Mouse (Mus musculus): ENCODE measurements at regions not wholly inside any gene's neighbourhood (a gene's known extent, or its start where the extent isn't known, plus 50 kb on each side); places are given as distances from the start of the nearest gene placed in this dataset.

- Histone ChIP-seq H3K9me3 (replicated peaks; ENCODE audit: control insufficient read depth, low read length) (no peaks in the 10 kb centered on the region), H3K4me3 (ENCODE audit: low read depth, low read length) (no peak overlapping the region), H3K9ac (ENCODE audit: low read depth, low read length) (no peak overlapping the region), H3K4me2 (ENCODE audit: low read depth, low read length) (no peak overlapping the region), H3K27ac (ENCODE audit: low read length) (no peak overlapping the region), H3K4me1 (ENCODE audit: control insufficient read depth, low read depth, low read length) (no peaks in the 10 kb centered on the region), H3K27me3 (ENCODE audit: control insufficient read depth, insufficient read depth, low read depth, low read length) (no peaks in the 10 kb centered on the region), H3K36me3 (ENCODE audit: control insufficient read depth, insufficient read depth) (no peaks in the 10 kb centered on the region)
- WGBS (ENCODE audit: insufficient replicate concordance) = 59% methylated on average over 3 of the region's 3 CpGs
- no peak for ATAC-seq (ENCODE audit: low read depth)
These were observed 72.8 kb upstream of the Eepd1 start for GRCm38 (mm10) chr9:25408518-25408917.

- 46% methylated on average over 5 of the region's 5 CpGs for WGBS (ENCODE audit: insufficient replicate concordance)
- H3K9ac ChIP-seq (ENCODE audit: low read depth, low read length) = no peak overlapping the region
- H3K27me3 ChIP-seq (ENCODE audit: control insufficient read depth, insufficient read depth, low read depth, low read length) = no peaks in the 10 kb centered on the region
- H3K4me3 ChIP-seq (ENCODE audit: low read depth, low read length) = no peak overlapping the region
- no peak for ATAC-seq (ENCODE audit: low read depth)
- no peak overlapping the region for H3K4me2 ChIP-seq (ENCODE audit: low read depth, low read length)
- H3K4me1 ChIP-seq (ENCODE audit: control insufficient read depth, low read depth, low read length) = no peaks in the 10 kb centered on the region
- no peaks in the 10 kb centered on the region for H3K36me3 ChIP-seq (ENCODE audit: control insufficient read depth, insufficient read depth)
- H3K27ac ChIP-seq (ENCODE audit: low read length) = no peak overlapping the region
- no peaks in the 10 kb centered on the region for H3K9me3 ChIP-seq (replicated peaks; ENCODE audit: control insufficient read depth, low read length)
These were observed 71.6 kb upstream of the Eepd1 start for GRCm38 (mm10) chr9:25409729-25410128.

- WGBS (ENCODE audit: insufficient replicate concordance) = 54% methylated on average over 3 of the region's 3 CpGs
- H3K27ac ChIP-seq (ENCODE audit: low read length) = no peak overlapping the region
- no peak for ATAC-seq (ENCODE audit: low read depth)
- H3K4me2 ChIP-seq (ENCODE audit: low read depth, low read length) = no peak overlapping the region
- no peaks in the 10 kb centered on the region for H3K9me3 ChIP-seq (replicated peaks; ENCODE audit: control insufficient read depth, low read length)
- no peaks in the 10 kb centered on the region for H3K27me3 ChIP-seq (ENCODE audit: control insufficient read depth, insufficient read depth, low read depth, low read length)
- H3K4me1 ChIP-seq (ENCODE audit: control insufficient read depth, low read depth, low read length) = no peaks in the 10 kb centered on the region
- no peak overlapping the region for H3K4me3 ChIP-seq (ENCODE audit: low read depth, low read length)
- no peak overlapping the region for H3K9ac ChIP-seq (ENCODE audit: low read depth, low read length)
- no peaks in the 10 kb centered on the region for H3K36me3 ChIP-seq (ENCODE audit: control insufficient read depth, insufficient read depth)
These were observed 67.5 kb upstream of the Eepd1 start for GRCm38 (mm10) chr9:25413873-25414272.

DNA sequence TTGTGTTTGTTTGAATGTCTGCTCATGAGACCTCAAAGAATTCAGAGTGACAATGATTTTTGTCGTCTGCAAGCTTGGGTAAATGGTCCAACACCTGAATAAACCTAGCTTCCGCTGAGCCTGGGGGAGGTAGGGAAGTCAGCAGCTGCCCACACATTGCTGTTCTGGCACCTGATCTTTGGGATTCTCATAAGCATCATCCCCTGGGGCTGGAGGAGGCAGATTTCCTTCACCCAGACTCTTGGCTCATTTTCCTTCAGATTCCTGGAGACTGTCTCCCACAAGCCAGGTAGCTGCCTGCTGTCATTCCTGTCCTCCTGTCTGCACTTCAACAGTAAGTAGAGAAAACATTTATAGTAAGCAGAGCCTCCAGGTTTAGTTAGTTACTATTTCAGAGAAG lies 67.0 kb upstream of the Eepd1 start:
- H3K27me3 ChIP-seq (ENCODE audit: control insufficient read depth, insufficient read depth, low read depth, low read length) = no peaks in the 10 kb centered on the region
- H3K4me1 ChIP-seq (ENCODE audit: control insufficient read depth, low read depth, low read length) = no peaks in the 10 kb centered on the region
- H3K27ac ChIP-seq (ENCODE audit: low read length) = no peak overlapping the region
- no peaks in the 10 kb centered on the region for H3K36me3 ChIP-seq (ENCODE audit: control insufficient read depth, insufficient read depth)
- no peaks in the 10 kb centered on the region for H3K9me3 ChIP-seq (replicated peaks; ENCODE audit: control insufficient read depth, low read length)
- no peak overlapping the region for H3K9ac ChIP-seq (ENCODE audit: low read depth, low read length)
- no peak for ATAC-seq (ENCODE audit: low read depth)
- H3K4me2 ChIP-seq (ENCODE audit: low read depth, low read length) = no peak overlapping the region
- no peak overlapping the region for H3K4me3 ChIP-seq (ENCODE audit: low read depth, low read length)
- 46% methylated on average over 2 of the region's 2 CpGs for WGBS (ENCODE audit: insufficient replicate concordance)

GRCm38 (mm10) chr9:25426941-25427340 lies 54.4 kb upstream of the Eepd1 start:
- H3K4me1 ChIP-seq (ENCODE audit: control insufficient read depth, low read depth, low read length) = no peaks in the 10 kb centered on the region
- no peak overlapping the region for H3K4me2 ChIP-seq (ENCODE audit: low read depth, low read length)
- 56% methylated on average over 1 of the region's 1 CpGs for WGBS (ENCODE audit: insufficient replicate concordance)
- ATAC-seq (ENCODE audit: low read depth) = no peak
- no peaks in the 10 kb centered on the region for H3K27me3 ChIP-seq (ENCODE audit: control insufficient read depth, insufficient read depth, low read depth, low read length)
- no peaks in the 10 kb centered on the region for H3K9me3 ChIP-seq (replicated peaks; ENCODE audit: control insufficient read depth, low read length)
- no peak overlapping the region for H3K4me3 ChIP-seq (ENCODE audit: low read depth, low read length)
- no peak overlapping the region for H3K27ac ChIP-seq (ENCODE audit: low read length)
- H3K36me3 ChIP-seq (ENCODE audit: control insufficient read depth, insufficient read depth) = no peaks in the 10 kb centered on the region
- no peak overlapping the region for H3K9ac ChIP-seq (ENCODE audit: low read depth, low read length)

GRCm38 (mm10) chr9:25429450-25430213 lies 51.7 kb upstream of the Eepd1 start:
- WGBS (ENCODE audit: insufficient replicate concordance) = 52% methylated on average over 6 of the region's 6 CpGs

More at GRCm38 (mm10) chr9:25429450-25430213, 51.7 kb upstream of the Eepd1 start:
- Histone ChIP-seq H3K4me2 (ENCODE audit: low read depth, low read length) (no peak overlapping the region), H3K36me3 (ENCODE audit: control insufficient read depth, insufficient read depth) (no peaks in the 10 kb centered on the region), H3K27ac (ENCODE audit: low read length) (no peak overlapping the region), H3K9me3 (replicated peaks; ENCODE audit: control insufficient read depth, low read length) (no peaks in the 10 kb centered on the region), H3K27me3 (ENCODE audit: control insufficient read depth, insufficient read depth, low read depth, low read length) (no peaks in the 10 kb centered on the region), H3K4me3 (ENCODE audit: low read depth, low read length) (no peak overlapping the region), H3K9ac (ENCODE audit: low read depth, low read length) (no peak overlapping the region), H3K4me1 (ENCODE audit: control insufficient read depth, low read depth, low read length) (no peaks in the 10 kb centered on the region)
- ATAC-seq (ENCODE audit: low read depth) = no peak

Data from liver, embryonic 16.5 days (tissue).